Mouse (Mus musculus) cerebellum, adult 18-20 months (tissue): ENCODE measurements at regions not wholly inside any gene's neighbourhood (a gene's known extent, or its start where the extent isn't known, plus 50 kb on each side); places are given as distances from the start of the nearest gene placed in this dataset.

Experiments
- DNase-seq, 2 experiments: peaks; one replicate each; pipeline ENCODE4 v3.0.0; 2021

- DNase-seq: no peak
These were observed 169.8 kb downstream of the Arrdc4 start for GRCm38 (mm10) chr7:68579216-68579615.

- DNase-seq: no peak
These were observed 177.7 kb downstream of the Arrdc4 start for GRCm38 (mm10) chr7:68571315-68571714.

DNA sequence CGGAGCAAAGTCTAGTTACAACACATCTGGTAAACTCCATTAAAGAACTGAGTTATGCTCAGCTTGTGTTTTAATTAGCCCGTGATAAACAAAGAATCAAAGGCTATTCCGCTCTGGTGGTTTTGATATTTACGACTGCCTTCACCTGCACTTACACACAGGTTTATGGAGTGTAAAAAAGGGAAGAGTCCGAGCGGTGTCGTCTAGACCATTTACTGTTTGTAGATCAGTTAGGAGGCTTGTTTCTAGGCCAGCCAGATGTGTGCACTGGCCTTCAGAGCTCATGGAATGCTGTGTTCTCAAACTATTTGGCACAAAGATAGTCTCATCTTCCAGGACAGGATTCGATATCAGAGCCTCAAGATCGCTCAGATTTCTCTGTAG is 180.9 kb downstream of the Arrdc4 start:
- no peak for DNase-seq

- no peak for DNase-seq
These were observed 181.5 kb downstream of the Arrdc4 start for GRCm38 (mm10) chr7:68567452-68568126.

GRCm38 (mm10) chr7:68559440-68560343 is 189.3 kb downstream of the Arrdc4 start:
- no peak for DNase-seq

DNA sequence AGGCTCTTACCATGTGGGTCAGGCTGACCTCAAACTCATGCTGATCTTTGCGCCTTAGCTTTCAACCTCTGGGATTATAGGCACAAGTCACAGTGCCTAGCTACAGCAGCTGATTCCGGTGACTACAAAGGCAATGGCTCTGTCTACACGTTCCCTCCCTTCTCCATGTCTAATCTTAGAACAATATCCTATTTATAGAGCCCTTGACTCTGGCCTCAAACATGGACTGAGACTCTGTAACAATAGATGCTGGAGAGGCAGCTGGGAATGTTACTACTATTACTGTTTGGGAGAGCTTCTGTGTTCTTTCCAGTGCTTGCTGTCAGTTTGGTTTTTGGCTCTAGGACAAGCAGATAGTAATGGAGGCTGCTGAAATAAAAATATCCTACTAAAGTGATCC is 198.7 kb downstream of the Arrdc4 start:
- DNase-seq: no peak

GRCm38 (mm10) chr7:68548176-68548575 is 200.9 kb downstream of the Arrdc4 start:
- no peak for DNase-seq

DNA sequence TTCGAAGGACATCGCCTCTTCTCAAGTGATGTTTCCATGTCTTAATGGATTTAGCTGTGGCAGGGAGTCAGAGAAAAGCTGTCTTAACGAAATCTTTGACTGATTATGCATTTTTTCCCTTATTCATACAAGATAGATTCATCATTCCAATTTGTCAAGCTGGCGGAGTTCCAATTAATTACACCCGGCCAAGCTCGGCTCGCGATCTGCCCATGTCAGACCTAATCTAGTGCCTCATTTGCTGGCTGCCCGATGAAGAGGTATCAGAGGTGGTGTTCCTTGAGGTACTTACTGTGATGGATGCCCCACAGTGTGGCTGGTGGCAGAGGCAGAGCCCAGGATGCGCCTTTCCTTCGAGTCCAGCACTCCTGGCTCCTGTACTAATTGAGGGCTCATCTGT is 204.9 kb downstream of the Arrdc4 start:
- no peak for DNase-seq

GRCm38 (mm10) chr7:68509096-68509495 is 235.5 kb downstream of the Fam169b start:
- no peak for DNase-seq

- DNase-seq: no peak
These were observed 217.6 kb downstream of the Fam169b start for GRCm38 (mm10) chr7:68491143-68491810.

DNA sequence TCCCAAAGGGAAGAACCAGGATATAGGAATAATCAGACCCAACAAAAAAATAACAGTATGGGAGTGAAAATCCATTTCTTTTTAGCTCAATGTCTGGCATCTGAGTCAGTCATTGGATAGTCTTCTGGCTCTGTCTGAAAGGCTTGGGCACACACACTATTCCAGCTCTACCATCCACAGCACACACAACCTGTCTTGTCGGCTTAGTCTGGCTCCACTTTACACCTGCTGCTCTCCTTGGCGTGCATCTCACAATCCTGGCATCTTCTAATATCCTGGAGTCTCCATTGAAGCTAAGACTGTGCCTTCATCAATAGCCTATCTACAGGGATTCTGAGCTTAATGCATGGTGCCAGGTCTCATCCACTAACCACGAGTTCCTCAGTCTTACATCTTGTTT is 213.0 kb downstream of the Fam169b start:
- no peak for DNase-seq

DNA sequence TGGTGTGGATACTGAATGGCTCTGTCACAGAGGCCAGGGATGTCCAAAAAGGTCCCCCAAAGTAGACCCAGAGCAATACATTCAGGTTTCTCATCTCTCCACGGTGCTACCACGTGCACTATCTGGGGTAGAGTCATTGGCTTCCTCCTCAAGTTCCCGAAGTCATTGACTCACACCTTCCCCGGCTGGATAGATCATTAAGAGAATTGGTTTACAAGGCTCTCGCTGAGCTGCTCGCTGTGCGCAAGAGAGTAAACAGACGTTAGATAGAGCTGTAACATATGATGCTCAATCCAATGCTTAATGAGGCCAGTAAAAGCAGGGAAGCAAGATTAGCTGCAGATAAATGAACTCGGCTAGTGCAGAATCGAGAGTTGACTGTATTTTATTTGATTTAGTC is 208.9 kb downstream of the Fam169b start:
- no peak for DNase-seq

DNA sequence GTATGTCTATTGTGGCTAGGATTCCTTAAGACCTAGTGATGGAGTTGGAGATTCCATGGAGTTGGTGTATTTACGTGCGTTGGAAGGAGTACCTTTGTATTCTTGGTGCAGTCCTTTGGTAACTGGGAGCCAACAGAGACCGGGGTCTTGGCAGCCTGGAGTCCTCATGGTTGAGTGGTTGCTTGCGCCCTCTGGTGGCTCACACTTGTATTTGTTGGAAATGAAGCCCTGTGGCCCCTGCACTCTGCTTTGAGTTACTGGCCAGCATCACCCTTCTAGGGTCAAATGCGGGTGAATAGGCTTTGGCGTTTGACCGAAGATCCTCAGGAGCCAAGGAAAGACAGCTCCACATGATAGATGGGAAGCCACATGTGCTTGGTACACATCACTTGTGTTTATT is 207.1 kb downstream of the Fam169b start:
- peak; percentile 57 to 75 for DNase-seq

DNA sequence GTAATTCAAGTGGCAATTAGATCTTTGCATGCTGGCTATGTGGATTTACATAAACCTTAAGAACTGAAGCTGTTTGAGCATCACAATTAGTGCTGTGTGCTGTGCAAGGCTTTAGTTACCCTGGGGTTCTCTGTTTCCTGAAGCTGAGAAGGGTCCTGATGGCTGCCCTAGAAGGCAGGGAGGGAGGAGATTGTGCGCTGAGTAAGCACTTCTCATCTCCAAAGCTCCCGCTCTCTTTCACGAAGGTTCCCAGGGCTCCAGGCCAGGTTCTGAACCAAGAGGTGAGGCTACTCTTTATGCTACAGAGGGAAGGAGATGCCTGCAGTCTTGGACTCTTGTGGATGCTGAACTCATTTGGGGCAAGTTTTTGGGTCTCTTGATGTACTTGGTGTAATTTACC is 206.7 kb downstream of the Fam169b start:
- no peak for DNase-seq

GRCm38 (mm10) chr7:68478044-68478443 is 204.4 kb downstream of the Fam169b start:
- DNase-seq: no peak

GRCm38 (mm10) chr7:68472800-68473199 is 199.2 kb downstream of the Fam169b start:
- no peak for DNase-seq

- DNase-seq: no peak
These were observed 197.3 kb downstream of the Fam169b start for GRCm38 (mm10) chr7:68470983-68471382.

DNA sequence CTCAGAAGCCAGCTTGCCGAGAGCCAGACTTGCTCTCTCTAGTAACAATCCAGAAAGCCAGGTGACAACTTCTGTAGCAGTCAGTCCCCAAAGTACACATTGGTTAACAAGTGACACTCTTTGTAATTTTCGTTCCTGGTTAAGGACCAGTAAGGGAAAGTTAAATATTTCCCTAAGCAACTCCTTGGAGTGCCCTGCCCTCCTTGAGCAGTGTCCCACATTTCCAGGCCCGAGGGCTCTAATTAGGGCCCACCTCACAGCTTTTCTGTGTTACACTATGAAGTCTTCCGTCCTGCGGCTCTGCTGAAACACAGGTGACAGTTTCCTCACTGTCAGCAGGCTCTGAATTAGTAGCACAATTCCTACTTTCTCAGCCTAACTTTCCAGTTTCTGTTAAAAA is 194.9 kb downstream of the Fam169b start:
- no peak for DNase-seq

GRCm38 (mm10) chr7:68457842-68458241 is 184.2 kb downstream of the Fam169b start:
- no peak for DNase-seq

DNA sequence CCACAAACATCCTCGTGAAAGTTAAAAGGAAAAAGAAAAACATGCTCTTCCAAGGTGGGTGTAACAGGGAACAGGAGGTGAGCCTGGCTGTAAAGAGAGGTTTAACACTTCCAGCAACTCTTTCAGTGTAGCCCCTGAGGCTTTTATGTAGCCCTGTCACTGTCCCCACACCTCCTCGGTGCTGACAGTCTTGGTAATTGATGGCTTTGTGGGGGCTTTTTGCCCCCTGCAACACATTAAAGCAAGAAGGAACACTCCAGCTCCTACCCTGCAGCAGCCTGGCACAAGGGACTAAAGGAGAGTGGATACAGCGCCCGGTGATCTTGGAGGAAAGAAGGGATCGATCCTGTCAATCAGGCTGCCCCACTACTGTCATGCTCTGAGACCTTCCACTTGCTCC is 181.8 kb downstream of the Fam169b start:
- DNase-seq: no peak

- DNase-seq: no peak
These were observed 179.5 kb downstream of the Fam169b start for GRCm38 (mm10) chr7:68453028-68453692.

- no peak for DNase-seq
These were observed 170.9 kb downstream of the Fam169b start for GRCm38 (mm10) chr7:68444426-68445095.
